Mouse (Mus musculus): Measurements from ENCODE around the gene Cdk14. TPM values are rescaled to one million over a fixed set of nuclear protein-coding genes. Genes with fewer than 3 reads are reported as not detected.

The Cdk14 gene
- polyA plus RNA-seq, 1 experiment from 2014 or later, result 10.6 TPM

DNA sequence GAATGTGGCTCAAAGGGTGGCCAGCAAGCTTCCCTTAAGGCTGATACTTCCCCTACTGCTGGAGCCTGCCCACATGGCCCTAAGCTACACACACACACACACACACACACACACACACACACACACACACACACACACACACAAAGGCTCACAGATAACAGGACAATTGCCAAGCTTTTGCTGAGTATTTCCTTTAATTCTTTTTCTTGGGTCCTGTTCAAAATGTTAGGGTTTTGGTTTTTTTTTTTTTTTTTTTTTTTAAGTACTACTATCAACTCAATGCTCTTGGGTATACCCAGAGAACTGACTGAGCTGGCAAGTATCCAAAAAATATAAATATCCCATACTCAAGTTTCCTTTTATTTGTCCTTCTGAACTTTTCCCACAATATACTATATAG is 239.8 kb downstream of the Cdk14 start:
- Histone ChIP-seq H3K9ac (ENCODE audit: low read length) (no peak overlapping the region), H3K4me2 (ENCODE audit: low read depth, low read length) (no peak overlapping the region), H3K4me3 (ENCODE audit: low read length) (no peak overlapping the region), H3K4me1 (ENCODE audit: control insufficient read depth, insufficient read depth, low read length) (peaks cover 4% of the 10 kb centered on the region), H3K27ac (ENCODE audit: low read length) (no peak overlapping the region), H3K27me3 (ENCODE audit: control insufficient read depth, insufficient read depth, low read length) (no peaks in the 10 kb centered on the region), H3K9me3 (replicated peaks; ENCODE audit: control insufficient read depth, low read length) (no peaks in the 10 kb centered on the region), H3K36me3 (ENCODE audit: control insufficient read depth, insufficient read depth) (no peaks in the 10 kb centered on the region)
- peak; percentile 80 for ATAC-seq (replicated peaks; ENCODE audit: extremely low read depth, insufficient read depth, low FRiP score)

DNA sequence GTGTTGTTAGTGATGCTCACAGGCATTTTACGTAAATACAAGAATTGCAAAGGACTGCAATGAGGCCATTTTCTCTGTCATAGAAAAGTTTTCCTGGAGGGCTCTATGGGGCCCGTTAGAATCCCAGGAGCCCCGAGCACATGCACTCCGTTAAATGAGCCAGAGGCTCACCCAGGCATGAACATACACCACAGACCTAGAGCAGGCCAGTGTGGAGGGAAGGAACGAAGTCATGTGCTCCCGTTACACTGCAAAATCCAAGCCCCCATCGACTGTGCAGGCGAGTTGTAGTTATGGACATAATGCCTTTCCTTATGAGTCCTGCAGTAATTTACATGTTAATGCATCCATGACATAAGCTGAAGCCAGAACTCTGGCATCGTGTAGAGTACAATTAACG is 244.1 kb downstream of the Cdk14 start:
- Histone ChIP-seq H3K4me1 (ENCODE audit: control insufficient read depth, insufficient read depth, low read length) (peaks cover 4% of the 10 kb centered on the region), H3K36me3 (ENCODE audit: control insufficient read depth, insufficient read depth) (no peaks in the 10 kb centered on the region), H3K27me3 (ENCODE audit: control insufficient read depth, insufficient read depth, low read length) (no peaks in the 10 kb centered on the region), H3K4me2 (ENCODE audit: low read depth, low read length) (no peak overlapping the region), H3K9me3 (replicated peaks; ENCODE audit: control insufficient read depth, low read length) (no peaks in the 10 kb centered on the region), H3K27ac (ENCODE audit: low read length) (no peak overlapping the region), H3K9ac (ENCODE audit: low read length) (no peak overlapping the region), H3K4me3 (ENCODE audit: low read length) (no peak overlapping the region)
- WGBS, result 86% methylated on average over 10 of the region's 10 CpGs
- no peak for ATAC-seq (replicated peaks; ENCODE audit: extremely low read depth, insufficient read depth, low FRiP score)

GRCm38 (mm10) chr5:5175611-5176010 is 244.5 kb downstream of the Cdk14 start:
- Histone ChIP-seq H3K27me3 (ENCODE audit: control insufficient read depth, insufficient read depth, low read length) (no peaks in the 10 kb centered on the region), H3K4me3 (ENCODE audit: low read length) (no peak overlapping the region), H3K27ac (ENCODE audit: low read length) (no peak overlapping the region), H3K9me3 (replicated peaks; ENCODE audit: control insufficient read depth, low read length) (no peaks in the 10 kb centered on the region), H3K4me2 (ENCODE audit: low read depth, low read length) (no peak overlapping the region), H3K4me1 (ENCODE audit: control insufficient read depth, insufficient read depth, low read length) (no peaks in the 10 kb centered on the region; the same call in 1 of the 2 replicates), H3K9ac (ENCODE audit: low read length) (no peak overlapping the region), H3K36me3 (ENCODE audit: control insufficient read depth, insufficient read depth) (no peaks in the 10 kb centered on the region)
- 85% methylated on average over 1 of the region's 1 CpGs for WGBS
- no peak for ATAC-seq (replicated peaks; ENCODE audit: extremely low read depth, insufficient read depth, low FRiP score)

DNA sequence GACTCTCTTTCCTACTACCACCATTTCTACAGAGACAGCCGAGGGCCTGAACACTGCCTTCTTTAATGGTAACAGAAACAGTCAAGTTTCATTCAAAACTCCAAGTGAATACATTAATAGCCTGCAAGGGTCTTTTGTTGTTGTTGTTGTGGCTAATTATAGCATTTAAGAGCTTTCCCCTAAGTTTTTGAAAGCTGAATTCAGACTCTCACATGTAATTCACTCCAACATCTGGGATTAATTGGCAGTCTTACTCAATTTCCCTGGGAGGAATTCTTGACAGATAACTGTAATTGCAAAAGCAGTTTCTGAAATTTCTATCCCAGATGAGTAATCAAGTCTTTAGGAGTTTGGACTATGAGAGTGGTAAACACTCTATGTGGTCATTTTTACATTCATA is 245.0 kb downstream of the Cdk14 start:
- Histone ChIP-seq H3K4me3 (ENCODE audit: low read length) (no peak overlapping the region), H3K36me3 (ENCODE audit: control insufficient read depth, insufficient read depth) (no peaks in the 10 kb centered on the region), H3K9me3 (replicated peaks; ENCODE audit: control insufficient read depth, low read length) (no peaks in the 10 kb centered on the region), H3K4me1 (ENCODE audit: control insufficient read depth, insufficient read depth, low read length) (no peaks in the 10 kb centered on the region; the same call in 1 of the 2 replicates), H3K9ac (ENCODE audit: low read length) (no peak overlapping the region), H3K27me3 (ENCODE audit: control insufficient read depth, insufficient read depth, low read length) (no peaks in the 10 kb centered on the region), H3K27ac (ENCODE audit: low read length) (no peak overlapping the region), H3K4me2 (ENCODE audit: low read depth, low read length) (no peak overlapping the region)
- no peak for ATAC-seq (replicated peaks; ENCODE audit: extremely low read depth, insufficient read depth, low FRiP score)
- 67% methylated on average over 1 of the region's 1 CpGs for WGBS

GRCm38 (mm10) chr5:5166086-5166485 is 254.0 kb downstream of the Cdk14 start:
- Histone ChIP-seq H3K4me3 (ENCODE audit: low read length) (no peak overlapping the region), H3K36me3 (ENCODE audit: control insufficient read depth, insufficient read depth) (no peaks in the 10 kb centered on the region), H3K4me2 (ENCODE audit: low read depth, low read length) (no peak overlapping the region), H3K27ac (ENCODE audit: low read length) (no peak overlapping the region), H3K4me1 (ENCODE audit: control insufficient read depth, insufficient read depth, low read length) (no peaks in the 10 kb centered on the region), H3K9ac (ENCODE audit: low read length) (no peak overlapping the region), H3K9me3 (replicated peaks; ENCODE audit: control insufficient read depth, low read length) (no peaks in the 10 kb centered on the region), H3K27me3 (ENCODE audit: control insufficient read depth, insufficient read depth, low read length) (no peaks in the 10 kb centered on the region)
- no peak for ATAC-seq (replicated peaks; ENCODE audit: extremely low read depth, insufficient read depth, low FRiP score)
- WGBS, result 50% methylated on average over 2 of the region's 2 CpGs

DNA sequence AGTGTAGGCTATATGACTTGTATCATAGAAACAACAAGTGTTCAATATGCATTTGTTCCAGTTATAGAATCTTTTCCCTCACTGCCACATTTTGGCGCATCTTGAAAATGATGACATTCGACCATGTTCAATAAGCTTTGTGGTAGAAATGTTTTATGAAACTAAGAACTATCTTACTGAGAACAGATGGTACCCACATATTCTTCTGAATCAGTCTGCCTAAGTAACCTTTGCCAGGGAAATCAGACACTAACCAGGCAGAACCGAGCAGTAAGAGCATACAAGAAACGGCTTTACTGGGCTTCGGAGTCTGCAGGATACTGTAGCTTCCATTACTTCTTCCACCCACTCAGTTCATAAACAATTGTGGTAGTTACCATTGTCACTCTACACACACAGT is 255.8 kb downstream of the Cdk14 start:
- no peak for ATAC-seq (replicated peaks; ENCODE audit: extremely low read depth, insufficient read depth, low FRiP score)
- Histone ChIP-seq H3K4me2 (ENCODE audit: low read depth, low read length) (no peak overlapping the region), H3K4me3 (ENCODE audit: low read length) (no peak overlapping the region), H3K9me3 (replicated peaks; ENCODE audit: control insufficient read depth, low read length) (no peaks in the 10 kb centered on the region), H3K27ac (ENCODE audit: low read length) (no peak overlapping the region), H3K36me3 (ENCODE audit: control insufficient read depth, insufficient read depth) (no peaks in the 10 kb centered on the region), H3K4me1 (ENCODE audit: control insufficient read depth, insufficient read depth, low read length) (0 out of 2 replicates have a peak, but pooled peaks cover 2% of the 10 kb centered on the region), H3K27me3 (ENCODE audit: control insufficient read depth, insufficient read depth, low read length) (no peaks in the 10 kb centered on the region), H3K9ac (ENCODE audit: low read length) (no peak overlapping the region)
- WGBS, result 94% methylated on average over 5 of the region's 5 CpGs

DNA sequence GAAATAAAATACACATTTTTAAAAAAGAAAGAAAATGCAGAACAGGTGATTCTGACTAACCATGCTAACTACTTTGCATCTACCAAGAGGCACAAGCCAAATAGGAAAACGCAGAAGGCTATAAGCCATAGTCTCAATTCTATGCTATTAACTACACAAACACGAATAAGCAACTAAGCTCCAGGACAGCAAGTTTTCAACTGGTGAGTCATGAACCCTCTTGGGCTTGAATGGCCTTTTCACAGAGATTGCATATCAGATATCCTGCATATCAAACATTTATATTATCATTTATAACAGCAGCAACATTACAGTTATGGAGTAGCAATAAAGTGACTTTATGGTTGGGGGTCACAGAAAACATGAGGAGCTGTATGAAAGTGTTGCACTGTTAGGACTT is 256.3 kb downstream of the Cdk14 start:
- WGBS, result 85% methylated on average over 2 of the region's 2 CpGs
- no peaks in the 10 kb centered on the region for H3K36me3 ChIP-seq (ENCODE audit: control insufficient read depth, insufficient read depth)

GRCm38 (mm10) chr5:5159521-5159920 is 260.6 kb downstream of the Cdk14 start:
- Histone ChIP-seq H3K27me3 (ENCODE audit: control insufficient read depth, insufficient read depth, low read length) (no peaks in the 10 kb centered on the region), H3K9ac (ENCODE audit: low read length) (no peak overlapping the region), H3K9me3 (replicated peaks; ENCODE audit: control insufficient read depth, low read length) (no peaks in the 10 kb centered on the region), H3K36me3 (ENCODE audit: control insufficient read depth, insufficient read depth) (no peaks in the 10 kb centered on the region), H3K4me1 (ENCODE audit: control insufficient read depth, insufficient read depth, low read length) (0 out of 2 replicates have a peak, but pooled peaks cover 2% of the 10 kb centered on the region), H3K4me2 (ENCODE audit: low read depth, low read length) (no peak overlapping the region), H3K27ac (ENCODE audit: low read length) (no peak overlapping the region), H3K4me3 (ENCODE audit: low read length) (no peak overlapping the region)
- ATAC-seq (replicated peaks; ENCODE audit: extremely low read depth, insufficient read depth, low FRiP score), result no peak
- 73% methylated on average over 1 of the region's 1 CpGs for WGBS

More for the DNA sequence above, 256.3 kb downstream of the Cdk14 start:
- ATAC-seq (replicated peaks; ENCODE audit: extremely low read depth, insufficient read depth, low FRiP score), result no peak
- Histone ChIP-seq H3K27ac (ENCODE audit: low read length) (no peak overlapping the region), H3K9ac (ENCODE audit: low read length) (no peak overlapping the region), H3K4me1 (ENCODE audit: control insufficient read depth, insufficient read depth, low read length) (0 out of 2 replicates have a peak, but pooled peaks cover 2% of the 10 kb centered on the region), H3K4me2 (ENCODE audit: low read depth, low read length) (no peak overlapping the region), H3K9me3 (replicated peaks; ENCODE audit: control insufficient read depth, low read length) (no peaks in the 10 kb centered on the region), H3K4me3 (ENCODE audit: low read length) (no peak overlapping the region), H3K27me3 (ENCODE audit: control insufficient read depth, insufficient read depth, low read length) (no peaks in the 10 kb centered on the region)

DNA sequence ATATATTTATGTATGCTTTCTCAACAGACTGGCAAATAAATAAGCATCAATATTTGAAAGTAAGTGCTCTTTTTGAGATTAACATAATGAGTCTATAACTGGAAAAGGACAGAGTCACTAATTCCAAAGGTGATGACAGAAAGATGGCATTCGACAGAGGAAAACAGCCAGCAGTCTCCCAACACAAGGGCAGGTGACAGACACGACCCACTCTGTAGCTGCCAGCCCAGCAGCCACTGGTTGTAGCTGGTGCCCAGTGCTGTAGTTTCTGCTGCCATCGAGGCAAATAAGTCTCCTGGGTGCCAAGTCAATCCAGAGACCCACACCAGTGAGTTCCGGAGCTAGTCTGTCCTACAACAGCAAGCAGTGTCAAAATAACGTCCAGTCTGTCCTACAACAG is 280.3 kb downstream of the Cdk14 start:
- Histone ChIP-seq H3K27me3 (ENCODE audit: control insufficient read depth, insufficient read depth, low read length) (no peaks in the 10 kb centered on the region), H3K9ac (ENCODE audit: low read length) (no peak overlapping the region), H3K4me2 (ENCODE audit: low read depth, low read length) (no peak overlapping the region; the same call in 1 of the 2 replicates), H3K4me3 (ENCODE audit: low read length) (no peak overlapping the region), H3K36me3 (ENCODE audit: control insufficient read depth, insufficient read depth) (no peaks in the 10 kb centered on the region), H3K27ac (ENCODE audit: low read length) (peak overlapping the region; percentile 26; the same call in 1 of the 2 replicates), H3K4me1 (ENCODE audit: control insufficient read depth, insufficient read depth, low read length) (peaks cover 10% of the 10 kb centered on the region), H3K9me3 (replicated peaks; ENCODE audit: control insufficient read depth, low read length) (no peaks in the 10 kb centered on the region)
- ATAC-seq (replicated peaks; ENCODE audit: extremely low read depth, insufficient read depth, low FRiP score), result 0 out of 2 replicates have a peak, but pooled peaks have one; percentile 69
- WGBS, result 51% methylated on average over 5 of the region's 5 CpGs

Measured in heart, embryonic 16.5 days (tissue).